Mouse (Mus musculus) heart, embryonic 11.5 days (tissue): ENCODE data around the gene Cfap77. TPM values are rescaled to one million over a fixed set of nuclear protein-coding genes. Genes with fewer than 3 reads are reported as not detected.

Source experiments
- ATAC-seq: fragments of 200-750 bp; cut with Nextera tagmentation; replicated peaks from 2 replicates; pipeline ENCODE4 v1.8.0; 2017; ENCODE audit warnings: moderate library complexity; ENCODE audit not compliant: insufficient number of reproducible peaks, low FRiP score, low TSS enrichment
- H3K27ac ChIP-seq: fragments of 300-500 bp; sonication (generic); 2 replicates; pipeline ENCODE4 v1.5.1; 2014; ENCODE audit warnings: mild to moderate bottlenecking, low read depth, low read length
- H3K27me3 ChIP-seq: fragments of 300-500 bp; sonication (generic); 2 replicates; pipeline ENCODE4 v1.6.1; 2014; ENCODE audit warnings: mild to moderate bottlenecking, low read length, mixed read lengths; ENCODE audit not compliant: control insufficient read depth, insufficient read depth
- H3K36me3 ChIP-seq: fragments of 300-500 bp; sonication (generic); 2 replicates; pipeline ENCODE4 v1.6.1; 2014; ENCODE audit warnings: mild to moderate bottlenecking, low read length, moderate library complexity, mixed read lengths; ENCODE audit not compliant: control insufficient read depth, insufficient read depth
- H3K4me1 ChIP-seq: fragments of 300-500 bp; sonication (generic); 2 replicates; pipeline ENCODE4 v1.6.1; 2014; ENCODE audit warnings: low read length; ENCODE audit not compliant: control insufficient read depth, insufficient read depth
- H3K4me2 ChIP-seq: fragments of 300-500 bp; sonication (generic); 2 replicates; pipeline ENCODE4 v1.6.1; 2014; ENCODE audit warnings: mild to moderate bottlenecking, moderate library complexity
- H3K4me3 ChIP-seq: fragments of 300-500 bp; sonication (generic); 2 replicates; pipeline ENCODE4 v1.5.1; 2014; ENCODE audit warnings: low read depth, low read length
- H3K9ac ChIP-seq: fragments of 300-500 bp; sonication (generic); 2 replicates; pipeline ENCODE4 v1.6.1; 2014; ENCODE audit warnings: mild to moderate bottlenecking, low read depth, low read length, moderate library complexity
- H3K9me3 ChIP-seq: fragments of 300-500 bp; sonication (generic); replicated peaks from 2 replicates; pipeline ENCODE4 v1.6.1; 2016; ENCODE audit warnings: low read length; ENCODE audit not compliant: control insufficient read depth
- WGBS: fragments of 180-500 bp; shearing (Covaris S2); extraction: QIAGEN DNeasy Blood & Tissue Kit; methylation state at CpG from one replicate; pipeline ENCODE4 v1.1.7; 2014; ENCODE audit not compliant: insufficient replicate concordance; 5-methylcytosine and 5-hydroxymethylcytosine counted together
- polyA plus RNA-seq: library from polyadenylated mRNA; unstranded; fragments of >200 nt; fragmentation: Nextera tagmentation; extraction: Ambion mirVana; gene quantifications from 2 replicates; pipeline ENCODE4 v1.2.1, GENCODE M21; 2014

The Cfap77 gene
- polyA plus RNA-seq, 1 experiment from 2014 or later = 0.31 TPM

DNA sequence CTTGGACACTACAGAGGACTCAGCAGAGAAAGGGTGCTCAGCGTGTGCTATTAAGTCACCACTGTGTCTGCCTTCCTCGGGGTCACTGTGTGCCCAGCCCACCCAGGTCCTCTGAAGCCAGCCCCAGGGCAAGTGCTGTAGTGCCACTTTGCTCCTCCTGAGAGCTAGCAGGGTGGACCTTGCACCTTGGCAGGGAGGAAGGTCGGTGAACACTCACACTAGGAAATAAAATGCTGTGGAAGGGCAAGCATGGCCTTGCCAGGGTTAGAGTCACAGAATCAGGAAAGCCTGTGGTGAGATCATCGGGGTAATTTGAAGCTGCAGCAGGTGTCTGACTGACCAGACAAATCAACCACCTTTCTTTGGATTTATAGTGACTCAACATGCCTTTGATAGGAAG lies 149.3 kb downstream of the Cfap77 start:
- ATAC-seq = no peak
- no peak overlapping the region for H3K4me2 ChIP-seq
- 86% methylated on average over 4 of the region's 4 CpGs for WGBS
- no peak overlapping the region for H3K9ac ChIP-seq
- no peak overlapping the region for H3K27ac ChIP-seq
- H3K4me1 ChIP-seq = peaks cover 17% of the 10 kb centered on the region
- H3K27me3 ChIP-seq = peaks cover 50% of the 10 kb centered on the region
- no peak overlapping the region for H3K4me3 ChIP-seq
- no peaks in the 10 kb centered on the region; the same call in 1 of the 2 replicates for H3K36me3 ChIP-seq
- no peaks in the 10 kb centered on the region for H3K9me3 ChIP-seq

DNA sequence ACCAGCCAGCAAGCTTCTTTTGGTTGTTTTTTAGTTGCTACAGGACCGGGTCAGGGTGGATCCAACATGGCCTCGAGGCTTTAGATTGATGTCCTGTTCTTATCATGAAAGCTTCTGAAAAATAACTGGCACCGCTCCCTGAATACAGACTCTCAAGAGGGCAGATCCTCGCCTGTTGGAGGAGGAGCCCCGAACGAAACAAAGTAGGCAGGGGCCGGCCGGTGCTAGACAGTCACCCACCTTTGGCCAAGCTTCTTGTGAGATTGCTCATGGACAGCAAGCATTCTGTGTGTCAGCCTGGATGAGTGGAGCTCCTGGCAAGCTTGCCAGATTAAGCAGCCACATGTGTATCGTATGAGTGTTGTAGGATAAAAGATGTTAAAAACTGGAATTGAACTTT lies 150.1 kb downstream of the Cfap77 start:
- Histone ChIP-seq H3K9ac (no peak overlapping the region), H3K27me3 (peaks cover 42% of the 10 kb centered on the region)
- no peak for ATAC-seq

DNA sequence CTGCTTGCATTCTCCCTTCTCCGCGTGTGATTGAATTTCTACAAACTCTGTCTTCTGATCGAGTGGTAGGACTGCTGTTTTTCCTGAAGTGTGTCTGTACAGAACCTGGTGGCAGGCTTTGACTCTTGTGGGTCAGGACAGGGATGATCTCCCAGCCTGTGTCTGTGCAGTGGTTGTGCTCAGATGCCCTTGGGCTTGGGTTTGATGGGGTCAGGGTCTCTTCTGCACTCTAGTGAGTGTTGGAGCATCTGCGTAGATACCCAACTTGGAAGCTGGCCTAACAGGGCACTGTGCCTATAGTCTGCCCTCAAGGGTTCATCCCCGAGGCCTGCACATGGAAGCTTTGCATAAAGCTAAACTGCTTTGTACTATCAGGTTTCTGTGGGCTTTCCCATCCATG lies 151.0 kb downstream of the Cfap77 start:
- ATAC-seq = no peak
- Histone ChIP-seq H3K9ac (no peak overlapping the region), H3K4me3 (no peak overlapping the region), H3K4me1 (peaks cover 11% of the 10 kb centered on the region; the same call in 1 of the 2 replicates), H3K36me3 (no peaks in the 10 kb centered on the region; the same call in 1 of the 2 replicates), H3K9me3 (no peaks in the 10 kb centered on the region), H3K27me3 (peaks cover 33% of the 10 kb centered on the region), H3K27ac (no peak overlapping the region), H3K4me2 (no peak overlapping the region)
- 83% methylated on average over 5 of the region's 5 CpGs for WGBS

More for the DNA sequence above, 150.1 kb downstream of the Cfap77 start:
- Histone ChIP-seq H3K4me2 (no peak overlapping the region), H3K36me3 (no peaks in the 10 kb centered on the region; the same call in 1 of the 2 replicates), H3K4me3 (no peak overlapping the region), H3K9me3 (no peaks in the 10 kb centered on the region), H3K27ac (no peak overlapping the region), H3K4me1 (peaks cover 17% of the 10 kb centered on the region)
- 86% methylated on average over 9 of the region's 9 CpGs for WGBS

DNA sequence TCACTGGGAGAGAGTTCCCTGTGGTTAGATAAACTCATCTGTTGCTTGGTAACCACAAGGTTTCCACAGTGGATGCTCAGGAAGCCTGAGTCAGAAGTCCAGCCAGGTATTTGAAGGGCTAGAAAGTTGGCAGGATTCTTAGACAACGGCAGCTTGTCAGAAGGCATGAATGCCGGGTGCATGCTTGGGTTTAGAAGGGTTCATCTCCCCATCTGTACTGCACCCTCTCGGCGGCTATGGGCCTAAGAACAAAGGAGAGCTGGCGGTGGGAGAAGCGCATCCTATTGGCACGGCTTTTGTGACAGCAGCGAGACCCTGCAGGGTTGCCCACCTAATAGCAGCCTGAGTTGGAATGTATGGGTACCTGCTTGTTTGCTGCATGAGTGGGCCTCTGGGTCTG lies 152.6 kb downstream of the Cfap77 start:
- no peak overlapping the region for H3K9ac ChIP-seq
- H3K36me3 ChIP-seq = no peaks in the 10 kb centered on the region; the same call in 1 of the 2 replicates
- H3K4me1 ChIP-seq = no peaks in the 10 kb centered on the region; the same call in 1 of the 2 replicates
- no peak for ATAC-seq
- H3K27me3 ChIP-seq = peaks cover 17% of the 10 kb centered on the region
- no peaks in the 10 kb centered on the region for H3K9me3 ChIP-seq
- no peak overlapping the region for H3K27ac ChIP-seq
- H3K4me3 ChIP-seq = no peak overlapping the region
- WGBS = 90% methylated on average over 8 of the region's 8 CpGs
- H3K4me2 ChIP-seq = no peak overlapping the region

DNA sequence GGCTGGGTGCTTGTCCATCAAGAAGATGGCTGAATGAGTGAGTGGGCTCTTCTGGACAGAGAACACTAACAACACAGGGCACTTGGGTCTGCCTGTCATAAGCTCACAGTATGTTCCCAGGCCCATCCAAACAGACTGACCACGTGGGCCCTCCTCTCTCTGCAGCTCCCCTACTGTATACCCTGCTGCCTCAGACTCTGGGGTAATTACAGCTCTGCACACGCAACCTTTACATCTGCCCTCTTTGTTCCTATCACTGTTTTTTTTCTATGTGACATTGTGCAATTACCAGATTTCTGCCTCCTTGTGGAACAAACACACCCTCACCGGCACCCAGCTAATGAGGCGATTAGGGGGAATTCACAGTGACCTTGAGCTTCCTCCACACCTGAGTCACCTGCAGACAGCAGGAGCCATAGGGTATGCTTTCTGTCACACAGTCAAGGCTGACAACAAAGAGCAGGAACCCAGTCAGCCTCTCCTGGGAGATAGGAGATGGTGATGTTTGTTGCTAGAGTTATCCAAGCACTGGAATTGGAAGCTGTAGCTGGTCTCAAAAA lies 157.4 kb downstream of the Cfap77 start:
- Histone ChIP-seq H3K9me3 (no peaks in the 10 kb centered on the region), H3K4me3 (no peak overlapping the region), H3K36me3 (peaks cover 9% of the 10 kb centered on the region; the same call in 1 of the 2 replicates), H3K4me2 (no peak overlapping the region), H3K27ac (no peak overlapping the region), H3K4me1 (no peaks in the 10 kb centered on the region; the same call in 1 of the 2 replicates), H3K27me3 (no peaks in the 10 kb centered on the region), H3K9ac (no peak overlapping the region)
- 88% methylated on average over 4 of the region's 4 CpGs for WGBS
- ATAC-seq = no peak

DNA sequence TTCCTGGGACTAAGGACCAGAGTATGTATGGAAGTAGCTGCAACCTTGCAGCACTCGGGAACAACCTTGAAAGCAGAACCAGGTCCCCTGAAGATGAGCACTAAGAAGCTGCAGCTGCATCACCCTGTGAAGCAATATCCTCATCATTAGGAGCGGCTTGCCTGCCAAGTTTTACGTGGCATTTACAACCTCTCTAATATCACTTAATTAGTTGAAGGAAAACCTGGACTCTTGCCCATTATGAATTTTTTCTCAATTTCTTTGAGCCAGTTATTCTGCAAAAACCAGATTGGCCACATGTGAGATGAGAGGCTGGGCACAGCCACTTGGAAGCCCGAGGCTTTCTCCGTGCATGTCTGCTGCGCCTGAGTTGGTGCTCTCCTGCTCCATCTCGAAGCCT lies 159.0 kb downstream of the Cfap77 start:
- H3K27ac ChIP-seq = no peak overlapping the region
- no peak overlapping the region for H3K4me2 ChIP-seq
- no peak overlapping the region for H3K9ac ChIP-seq
- no peaks in the 10 kb centered on the region for H3K9me3 ChIP-seq
- ATAC-seq = no peak
- H3K27me3 ChIP-seq = no peaks in the 10 kb centered on the region
- no peak overlapping the region for H3K4me3 ChIP-seq
- 91% methylated on average over 7 of the region's 7 CpGs for WGBS
- H3K36me3 ChIP-seq = peaks cover 9% of the 10 kb centered on the region; the same call in 1 of the 2 replicates
- no peaks in the 10 kb centered on the region; the same call in 1 of the 2 replicates for H3K4me1 ChIP-seq

DNA sequence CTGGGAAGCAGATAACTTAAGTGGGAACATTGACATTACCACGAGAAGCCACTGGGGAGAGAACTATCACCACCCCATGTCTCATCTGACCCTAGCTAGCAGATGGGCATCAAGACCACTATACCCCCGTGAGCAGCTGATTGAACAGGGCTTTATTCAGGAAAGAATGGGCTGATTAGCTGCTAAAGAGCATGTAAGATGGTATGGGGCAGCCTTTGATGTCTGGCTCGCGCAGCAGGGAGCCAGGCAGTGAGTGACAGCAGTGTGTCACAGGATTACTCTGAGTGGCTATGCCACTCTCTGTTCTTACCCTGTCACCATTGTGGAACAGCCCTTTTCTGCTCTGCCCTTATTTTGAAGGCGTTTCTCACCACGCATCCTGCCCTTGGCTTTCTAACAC lies 161.3 kb downstream of the Cfap77 start:
- no peak for ATAC-seq
- Histone ChIP-seq H3K9ac (no peak overlapping the region), H3K9me3 (no peaks in the 10 kb centered on the region), H3K4me1 (no peaks in the 10 kb centered on the region), H3K4me3 (no peak overlapping the region), H3K4me2 (no peak overlapping the region), H3K36me3 (peaks cover 9% of the 10 kb centered on the region; the same call in 1 of the 2 replicates), H3K27ac (no peak overlapping the region), H3K27me3 (no peaks in the 10 kb centered on the region)
- 68% methylated on average over 6 of the region's 6 CpGs for WGBS

DNA sequence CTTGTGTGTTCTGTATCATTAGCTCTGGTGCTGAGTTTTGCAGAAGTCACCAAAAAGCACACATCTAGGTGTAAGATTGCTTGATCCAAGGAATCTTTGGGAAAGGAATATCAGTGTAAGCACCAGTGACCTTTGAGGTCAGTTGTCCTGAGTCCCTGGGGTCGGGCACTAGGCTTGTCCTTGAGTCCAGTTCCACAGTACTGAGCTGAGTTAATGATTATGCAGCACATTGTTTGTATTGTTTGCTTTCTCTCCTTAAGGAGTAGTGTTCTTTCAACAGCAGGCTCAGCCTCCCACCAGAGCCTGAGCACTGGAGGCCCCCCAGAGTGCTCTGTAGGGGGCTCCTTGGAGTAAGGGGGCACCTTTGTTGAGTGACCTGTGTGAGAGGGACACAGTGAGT lies 162.1 kb downstream of the Cfap77 start:
- H3K9ac ChIP-seq = no peak overlapping the region
- H3K4me1 ChIP-seq = no peaks in the 10 kb centered on the region
- H3K36me3 ChIP-seq = peaks cover 12% of the 10 kb centered on the region; the same call in 1 of the 2 replicates
- H3K27ac ChIP-seq = no peak overlapping the region
- no peak for ATAC-seq
- no peak overlapping the region for H3K4me2 ChIP-seq
- 74% methylated on average over 1 of the region's 1 CpGs for WGBS
- no peak overlapping the region for H3K4me3 ChIP-seq
- no peaks in the 10 kb centered on the region for H3K9me3 ChIP-seq
- H3K27me3 ChIP-seq = no peaks in the 10 kb centered on the region

DNA sequence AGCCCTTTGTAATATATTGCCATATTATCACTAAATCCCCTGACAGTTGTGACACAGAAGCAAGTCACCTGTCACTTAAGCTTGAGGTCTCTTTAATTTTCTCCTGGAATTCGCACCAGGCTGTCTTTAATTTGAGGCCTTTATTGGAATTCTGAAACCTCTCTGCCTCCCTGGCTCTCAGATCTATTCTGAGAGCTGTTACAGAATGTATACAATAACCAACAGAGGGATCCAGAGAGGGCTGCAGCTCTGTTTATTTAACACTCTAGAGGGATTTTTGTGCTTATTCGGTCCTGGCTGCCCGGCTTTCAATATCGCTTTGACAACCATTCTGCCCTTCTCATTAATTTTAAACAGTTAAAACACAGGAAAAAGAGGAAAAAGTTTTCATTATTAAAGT lies 170.0 kb downstream of the Cfap77 start:
- Histone ChIP-seq H3K4me1 (no peaks in the 10 kb centered on the region), H3K27me3 (no peaks in the 10 kb centered on the region), H3K9ac (no peak overlapping the region), H3K9me3 (no peaks in the 10 kb centered on the region), H3K36me3 (peaks cover 18% of the 10 kb centered on the region), H3K27ac (no peak overlapping the region), H3K4me2 (no peak overlapping the region), H3K4me3 (no peak overlapping the region)
- WGBS = 83% methylated on average over 4 of the region's 4 CpGs
- no peak for ATAC-seq
